Mouse (Mus musculus): ENCODE measurements around the gene A930033H14Rik. TPM values are rescaled to one million over a fixed set of nuclear protein-coding genes. Genes with fewer than 3 reads are reported as not detected.

A930033H14Rik gene
- polyA plus RNA-seq, 1 experiment from 2014 or later = 2.9 TPM

DNA sequence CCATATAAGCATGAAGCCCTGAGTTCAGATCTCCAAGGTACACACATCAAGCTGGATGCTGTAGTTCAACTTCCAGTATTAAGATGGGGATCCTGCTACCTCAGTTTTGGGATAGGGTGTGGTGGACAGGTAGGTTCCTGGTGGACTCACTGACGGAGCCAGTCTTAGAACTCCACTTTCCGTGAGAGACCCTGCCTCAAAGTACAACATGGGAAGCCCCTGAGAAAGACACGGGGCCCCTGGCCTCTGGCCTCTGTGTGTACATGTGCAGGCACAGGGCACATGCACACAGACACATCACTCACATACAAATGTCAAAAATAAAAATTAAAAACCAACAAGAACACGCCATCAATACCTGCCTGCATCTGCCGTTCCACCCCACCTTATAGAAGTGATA, 12.6 kb upstream of the A930033H14Rik start:
- no peak overlapping the region for H3K4me2 ChIP-seq
- H3K9me3 ChIP-seq = no peaks in the 10 kb centered on the region
- no peaks in the 10 kb centered on the region for H3K27me3 ChIP-seq
- H3K36me3 ChIP-seq = peaks cover 32% of the 10 kb centered on the region
- 94% methylated on average over 5 of the region's 5 CpGs for WGBS
- H3K9ac ChIP-seq (replicated peaks) = no peak overlapping the region
- no peaks in the 10 kb centered on the region for H3K4me1 ChIP-seq (replicated peaks)
- no peak overlapping the region for H3K27ac ChIP-seq
- ATAC-seq (ENCODE audit: insufficient number of reproducible peaks, insufficient read depth, low FRiP score, low TSS enrichment, low read depth) = no peak; the same call in 1 of the 2 replicates
- no peak overlapping the region for H3K4me3 ChIP-seq (replicated peaks)

DNA sequence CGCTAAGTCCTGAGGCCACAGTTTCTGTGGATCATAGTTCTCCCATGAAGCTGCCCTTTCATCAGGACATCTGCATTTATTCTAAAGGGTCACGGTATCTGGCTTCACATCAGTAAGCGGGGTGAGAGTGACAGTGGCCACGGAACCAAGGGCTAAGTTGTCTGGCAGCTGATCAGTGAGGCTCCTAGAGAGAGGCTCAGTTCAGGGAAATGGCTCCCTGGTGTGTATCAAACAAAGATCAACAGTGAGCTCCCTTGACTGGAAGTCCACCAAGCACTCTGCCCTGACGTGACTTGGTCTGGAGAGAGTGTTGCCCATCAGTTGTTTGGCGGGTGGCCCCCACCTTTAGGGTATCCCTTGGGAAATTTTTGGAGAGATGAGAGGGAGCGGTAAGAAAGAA, 11.4 kb upstream of the A930033H14Rik start:
- no peak overlapping the region for H3K27ac ChIP-seq
- H3K9ac ChIP-seq (replicated peaks) = no peak overlapping the region
- H3K4me2 ChIP-seq = no peak overlapping the region
- H3K27me3 ChIP-seq = no peaks in the 10 kb centered on the region
- no peak overlapping the region for H3K4me3 ChIP-seq (replicated peaks)
- H3K36me3 ChIP-seq = peaks cover 38% of the 10 kb centered on the region
- WGBS = 81% methylated on average over 7 of the region's 7 CpGs
- ATAC-seq (ENCODE audit: insufficient number of reproducible peaks, insufficient read depth, low FRiP score, low TSS enrichment, low read depth) = no peak
- H3K9me3 ChIP-seq = no peaks in the 10 kb centered on the region
- no peaks in the 10 kb centered on the region for H3K4me1 ChIP-seq (replicated peaks)

DNA sequence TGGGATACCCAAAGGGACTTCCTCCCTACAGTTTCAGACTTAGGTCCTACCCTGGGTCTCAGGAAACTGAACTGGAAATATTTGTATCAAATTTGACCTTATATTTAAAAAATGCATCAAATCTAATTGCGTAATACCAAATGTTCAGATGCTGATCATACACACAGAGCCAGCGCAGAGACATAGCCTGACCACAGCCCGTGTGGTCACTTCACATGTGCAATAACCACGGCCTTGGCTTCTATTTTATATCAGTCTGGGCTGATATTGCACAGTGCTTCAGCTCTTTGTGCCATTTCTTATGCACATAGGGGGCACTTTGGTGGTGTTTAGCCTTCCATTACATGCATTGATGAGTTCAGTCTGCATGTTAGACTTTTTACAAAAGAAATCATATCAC, 10.3 kb upstream of the A930033H14Rik start:
- Histone ChIP-seq H3K9ac (replicated peaks) (no peak overlapping the region), H3K27ac (no peak overlapping the region), H3K4me3 (replicated peaks) (no peak overlapping the region), H3K4me2 (no peak overlapping the region), H3K27me3 (no peaks in the 10 kb centered on the region), H3K4me1 (replicated peaks) (no peaks in the 10 kb centered on the region), H3K9me3 (no peaks in the 10 kb centered on the region), H3K36me3 (peaks cover 48% of the 10 kb centered on the region)
- ATAC-seq (ENCODE audit: insufficient number of reproducible peaks, insufficient read depth, low FRiP score, low TSS enrichment, low read depth) = no peak
- 93% methylated on average over 4 of the region's 4 CpGs for WGBS

DNA sequence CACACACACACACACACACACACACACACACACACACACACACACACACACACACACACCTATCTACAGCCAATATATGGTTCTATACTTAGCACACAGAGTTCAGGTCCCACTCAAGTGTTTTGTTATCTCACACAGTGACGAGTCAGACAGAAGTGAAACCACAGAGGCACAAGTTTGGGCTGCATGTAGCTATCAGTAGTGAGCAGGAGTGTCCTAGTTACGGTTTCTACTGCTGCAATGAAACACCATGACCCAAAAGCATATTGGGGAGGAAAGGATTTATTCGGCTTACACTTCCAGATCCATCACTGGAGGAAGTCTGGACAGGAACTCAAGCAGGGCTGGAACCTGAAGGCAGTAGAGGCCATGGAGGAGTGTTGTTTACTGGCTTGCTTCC, 9.1 kb upstream of the A930033H14Rik start:
- no peak for ATAC-seq (ENCODE audit: insufficient number of reproducible peaks, insufficient read depth, low FRiP score, low TSS enrichment, low read depth)
- Histone ChIP-seq H3K36me3 (peaks cover 61% of the 10 kb centered on the region), H3K4me2 (no peak overlapping the region), H3K9me3 (no peaks in the 10 kb centered on the region), H3K27ac (no peak overlapping the region), H3K4me1 (replicated peaks) (no peaks in the 10 kb centered on the region), H3K27me3 (no peaks in the 10 kb centered on the region), H3K4me3 (replicated peaks) (no peak overlapping the region), H3K9ac (replicated peaks) (no peak overlapping the region)
- 89% methylated on average over 3 of the region's 3 CpGs for WGBS

DNA sequence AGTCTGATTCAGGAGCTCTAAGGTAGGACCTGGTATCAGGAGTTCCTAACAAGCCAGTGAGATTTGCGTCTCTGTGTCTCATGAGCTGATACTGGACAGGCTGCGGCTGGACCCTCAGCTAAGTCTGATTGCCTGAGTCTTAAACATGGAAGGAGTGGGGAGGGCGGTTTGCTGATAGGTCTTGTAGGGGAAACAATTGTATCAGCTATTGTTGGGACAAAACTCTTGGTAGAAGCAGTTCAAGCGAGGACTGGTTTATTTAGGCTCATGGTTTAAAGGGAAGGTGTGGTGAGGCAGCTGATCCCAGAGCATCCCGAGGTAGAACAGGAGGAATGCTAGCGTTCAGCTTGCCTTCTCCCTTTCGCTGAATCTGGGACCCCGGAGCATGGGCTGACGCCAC, 8.2 kb upstream of the A930033H14Rik start:
- no peaks in the 10 kb centered on the region for H3K27me3 ChIP-seq
- no peak overlapping the region for H3K27ac ChIP-seq
- H3K4me3 ChIP-seq (replicated peaks) = no peak overlapping the region
- H3K4me1 ChIP-seq (replicated peaks) = no peaks in the 10 kb centered on the region
- no peak for ATAC-seq (ENCODE audit: insufficient number of reproducible peaks, insufficient read depth, low FRiP score, low TSS enrichment, low read depth)
- H3K9ac ChIP-seq (replicated peaks) = no peak overlapping the region
- no peak overlapping the region for H3K4me2 ChIP-seq
- whole genome bisulfite sequencing = 90% methylated on average over 9 of the region's 9 CpGs
- H3K9me3 ChIP-seq = peaks cover 5% of the 10 kb centered on the region; the same call in 1 of the 2 replicates
- H3K36me3 ChIP-seq = peaks cover 69% of the 10 kb centered on the region

DNA sequence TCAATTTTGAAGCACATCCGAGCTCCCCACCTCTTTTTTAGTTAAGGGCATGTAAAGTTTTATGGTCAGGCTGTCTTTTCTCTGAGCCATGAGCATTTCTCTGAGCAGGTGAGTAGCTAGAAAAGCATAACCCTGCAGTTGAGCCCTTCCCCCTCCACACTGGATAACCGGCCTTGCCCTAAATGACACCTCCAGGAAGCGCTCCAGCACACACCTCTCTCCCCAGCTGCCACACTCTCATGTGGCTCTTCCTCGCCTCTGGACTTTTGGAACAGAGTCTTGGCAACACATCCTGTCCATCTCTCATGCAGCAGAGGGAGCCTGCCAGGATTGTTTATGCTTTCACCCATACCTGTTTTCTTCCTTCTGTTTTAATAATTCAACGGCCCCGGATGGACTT, 7.4 kb upstream of the A930033H14Rik start:
- WGBS = 74% methylated on average over 6 of the region's 6 CpGs
- Histone ChIP-seq H3K36me3 (peaks cover 72% of the 10 kb centered on the region), H3K4me3 (replicated peaks) (no peak overlapping the region), H3K4me1 (replicated peaks) (no peaks in the 10 kb centered on the region), H3K4me2 (no peak overlapping the region), H3K27ac (no peak overlapping the region), H3K9me3 (peaks cover 5% of the 10 kb centered on the region; the same call in 1 of the 2 replicates), H3K9ac (replicated peaks) (no peak overlapping the region), H3K27me3 (no peaks in the 10 kb centered on the region)
- ATAC-seq (ENCODE audit: insufficient number of reproducible peaks, insufficient read depth, low FRiP score, low TSS enrichment, low read depth) = no peak

DNA sequence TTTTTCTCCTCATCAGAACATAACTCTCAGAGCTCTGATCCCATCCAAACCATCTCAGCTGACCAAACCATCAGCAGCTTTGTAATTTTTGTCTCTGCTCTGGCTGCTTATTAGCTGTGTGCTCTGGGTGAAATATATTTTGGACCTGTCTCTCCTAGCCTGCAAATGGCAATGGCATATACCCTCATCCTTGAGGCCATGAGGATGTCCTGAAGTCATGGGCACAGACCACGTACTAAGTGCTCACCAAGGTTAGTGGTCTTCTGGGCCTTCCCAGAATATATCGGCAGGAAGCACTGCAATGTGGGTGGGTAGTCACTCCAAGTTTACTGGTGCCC, 6.4 kb upstream of the A930033H14Rik start:
- peaks cover 5% of the 10 kb centered on the region; the same call in 1 of the 2 replicates for H3K9me3 ChIP-seq
- H3K4me3 ChIP-seq (replicated peaks) = no peak overlapping the region
- H3K27ac ChIP-seq = no peak overlapping the region
- WGBS = 92% methylated on average over 2 of the region's 2 CpGs
- H3K9ac ChIP-seq (replicated peaks) = no peak overlapping the region
- ATAC-seq (ENCODE audit: insufficient number of reproducible peaks, insufficient read depth, low FRiP score, low TSS enrichment, low read depth) = no peak
- H3K4me1 ChIP-seq (replicated peaks) = peaks cover 4% of the 10 kb centered on the region
- no peaks in the 10 kb centered on the region for H3K27me3 ChIP-seq
- no peak overlapping the region for H3K4me2 ChIP-seq
- H3K36me3 ChIP-seq = peaks cover 66% of the 10 kb centered on the region

DNA sequence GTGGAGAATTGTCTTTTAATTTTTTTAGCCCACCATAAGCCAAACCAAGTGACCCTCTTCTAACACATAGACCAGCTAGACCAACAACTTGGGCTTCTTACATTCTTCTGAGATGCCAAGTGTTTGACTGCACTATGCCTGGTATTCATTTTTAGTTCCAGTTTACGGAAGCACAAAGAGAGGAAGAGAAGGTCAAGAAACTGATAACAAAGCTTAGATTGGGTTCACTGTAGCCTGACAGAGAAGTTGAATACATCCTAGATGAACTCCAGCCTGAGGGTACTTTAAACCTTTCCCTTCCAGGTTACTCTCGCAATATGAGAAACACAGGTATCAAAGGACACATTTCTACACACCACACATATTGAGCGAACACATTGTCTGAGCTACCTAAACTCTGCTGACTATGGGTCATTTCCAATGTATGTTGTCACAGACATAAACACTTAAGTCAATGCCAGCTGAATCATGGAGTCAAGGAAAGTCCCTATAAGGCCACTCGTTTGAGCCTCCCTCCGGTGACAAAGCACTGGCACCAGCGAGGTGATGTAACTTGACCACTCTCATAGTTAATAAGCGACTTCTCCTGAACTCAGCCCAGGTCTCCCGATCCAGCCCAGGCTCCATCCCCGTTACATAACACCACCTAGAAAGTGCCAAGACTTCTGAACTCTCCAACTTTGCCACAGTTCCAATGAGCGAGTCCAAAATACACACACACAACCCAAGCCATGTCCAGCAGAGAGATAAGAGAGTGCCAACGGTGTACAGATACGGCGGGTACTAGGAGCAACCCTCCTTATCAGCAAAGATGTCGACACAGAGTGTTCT, 5.8 kb upstream of the A930033H14Rik start:
- H3K9ac ChIP-seq (replicated peaks) = no peak overlapping the region
- peaks cover 66% of the 10 kb centered on the region for H3K36me3 ChIP-seq

DNA sequence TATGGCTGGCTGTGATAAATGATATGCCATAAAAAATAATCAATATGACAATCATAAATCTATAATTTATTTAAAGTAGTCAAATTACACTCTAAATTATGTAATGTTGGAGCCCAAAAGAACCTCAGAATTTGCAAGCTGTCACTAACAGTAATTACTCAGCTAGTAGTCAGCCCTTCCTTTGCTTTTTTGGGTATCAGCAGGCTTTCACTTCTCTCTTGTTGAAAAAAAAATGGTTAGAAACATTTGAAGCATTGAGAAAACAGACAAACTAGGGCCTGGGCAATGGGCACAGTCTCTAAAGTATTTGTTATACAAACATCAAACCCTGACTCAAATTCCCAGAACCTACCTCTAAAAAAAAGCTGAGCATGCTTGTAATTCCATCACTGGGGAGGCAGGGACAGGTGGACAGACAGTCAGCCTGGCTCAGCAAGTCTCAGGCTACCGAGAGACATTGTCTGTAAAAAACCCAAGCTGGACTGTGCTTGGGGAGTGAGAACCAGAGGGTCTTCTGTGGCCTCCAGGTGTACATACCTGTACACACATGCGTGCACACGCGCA, 4.3 kb upstream of the A930033H14Rik start:
- ATAC-seq (ENCODE audit: insufficient number of reproducible peaks, insufficient read depth, low FRiP score, low TSS enrichment, low read depth) = no peak
- Histone ChIP-seq H3K9me3 (peaks cover 5% of the 10 kb centered on the region; the same call in 1 of the 2 replicates), H3K4me1 (replicated peaks) (peaks cover 11% of the 10 kb centered on the region), H3K27ac (no peak overlapping the region), H3K9ac (replicated peaks) (no peak overlapping the region), H3K36me3 (peaks cover 54% of the 10 kb centered on the region), H3K4me2 (no peak overlapping the region), H3K27me3 (no peaks in the 10 kb centered on the region), H3K4me3 (replicated peaks) (no peak overlapping the region)
- WGBS = 93% methylated on average over 4 of the region's 4 CpGs

More for the DNA sequence above, 5.8 kb upstream of the A930033H14Rik start:
- peaks cover 10% of the 10 kb centered on the region for H3K4me1 ChIP-seq (replicated peaks)
- H3K27ac ChIP-seq = no peak overlapping the region
- H3K9me3 ChIP-seq = peaks cover 5% of the 10 kb centered on the region; the same call in 1 of the 2 replicates
- H3K4me3 ChIP-seq (replicated peaks) = no peak overlapping the region
- WGBS = 87% methylated on average over 14 of the region's 14 CpGs
- no peak overlapping the region for H3K4me2 ChIP-seq
- no peak for ATAC-seq (ENCODE audit: insufficient number of reproducible peaks, insufficient read depth, low FRiP score, low TSS enrichment, low read depth)
- H3K27me3 ChIP-seq = no peaks in the 10 kb centered on the region

DNA sequence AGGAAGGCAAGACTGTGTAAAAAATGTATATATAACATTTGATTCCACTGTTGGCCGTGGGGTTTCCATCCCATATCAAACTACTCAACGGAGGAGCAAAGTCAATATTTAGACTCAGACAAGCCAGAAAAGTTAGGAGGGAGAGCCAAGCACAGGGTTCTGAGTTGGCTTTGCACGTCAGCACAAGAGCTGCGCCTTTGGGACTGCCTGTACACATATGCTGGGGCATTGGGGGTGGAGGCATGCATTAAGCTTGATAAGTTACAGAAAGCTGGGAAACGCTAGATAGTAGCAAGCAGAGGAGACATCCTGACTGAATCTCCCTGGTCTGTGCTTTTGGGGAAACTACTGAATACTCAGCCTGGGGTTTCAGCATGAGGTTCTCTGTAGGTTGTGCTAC, 1.1 kb upstream of the A930033H14Rik start:
- H3K9me3 ChIP-seq = peaks cover 5% of the 10 kb centered on the region; the same call in 1 of the 2 replicates
- ATAC-seq (ENCODE audit: insufficient number of reproducible peaks, insufficient read depth, low FRiP score, low TSS enrichment, low read depth) = no peak
- H3K27me3 ChIP-seq = no peaks in the 10 kb centered on the region
- peak overlapping the region; percentile 99 for H3K27ac ChIP-seq
- H3K9ac ChIP-seq (replicated peaks) = peak overlapping the region; percentile 91
- H3K4me1 ChIP-seq (replicated peaks) = peaks cover 20% of the 10 kb centered on the region
- H3K36me3 ChIP-seq = peaks cover 44% of the 10 kb centered on the region
- H3K4me3 ChIP-seq (replicated peaks) = peak overlapping the region; percentile 73
- 32% methylated on average over 5 of the region's 5 CpGs for WGBS
- peak overlapping the region; percentile 81 for H3K4me2 ChIP-seq

DNA sequence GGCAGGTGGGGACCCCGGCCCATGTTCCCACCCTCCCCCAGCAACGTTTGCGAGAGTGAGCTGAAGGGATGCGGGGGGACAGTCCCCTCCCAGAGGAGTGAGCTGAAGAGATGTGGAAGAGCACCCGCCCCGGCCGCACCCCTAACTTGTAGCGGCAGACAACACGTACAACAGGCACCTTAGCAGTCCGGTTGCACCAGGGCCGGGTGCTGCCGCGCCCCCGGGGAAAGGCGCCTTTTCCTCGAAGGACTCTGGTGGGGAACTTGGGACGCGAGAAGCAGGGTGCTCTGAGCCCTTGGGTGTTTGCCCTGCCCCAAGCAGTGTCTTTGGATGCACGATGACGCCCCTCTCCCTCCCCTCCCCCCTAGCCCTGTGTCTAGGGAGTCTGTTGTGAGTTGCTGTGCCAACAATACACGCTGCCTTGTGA, 566 bp upstream of the A930033H14Rik start:
- Histone ChIP-seq H3K4me2 (peak overlapping the region; percentile 81), H3K27me3 (no peaks in the 10 kb centered on the region), H3K4me3 (replicated peaks) (peak overlapping the region; percentile 73), H3K36me3 (peaks cover 39% of the 10 kb centered on the region), H3K27ac (peak overlapping the region; percentile 99), H3K4me1 (replicated peaks) (peaks cover 20% of the 10 kb centered on the region), H3K9me3 (peaks cover 5% of the 10 kb centered on the region; the same call in 1 of the 2 replicates), H3K9ac (replicated peaks) (peak overlapping the region; percentile 91)
- under 1% methylated on average over 21 of the region's 21 CpGs for WGBS
- peak; percentile 55; the same call in 1 of the 2 replicates for ATAC-seq (ENCODE audit: insufficient number of reproducible peaks, insufficient read depth, low FRiP score, low TSS enrichment, low read depth)

Measured in limb, embryonic 12.5 days (tissue).